31 mouse cellular contexts compared by ENCODE assay signal in genomic region chr1:73088494-73088893, GRCm38 (mm10).
DNase-seq lines count a peak whose midpoint lies in the region; ATAC-seq and TF ChIP-seq lines count a peak whose summit lies in the region.
"Had no signal": no experiment of that assay in that cellular context is flagged by ENCODE, and none has a peak within 500 bp of the region (broad histone marks: within the 10 kb centered on the region; RNA-seq: fewer than 3 reads in every experiment).

No protein-coding gene starts in this region.

- no peak for TF ChIP-seq CTCF in stomach, postnatal 0 days (IDR thresholded peaks at IDR 0.05; ENCODE audit: low read depth)

- no peaks in the 10 kb centered on the region for H3K9me3 ChIP-seq in forebrain, embryonic 10.5 days
- no peaks in the 10 kb centered on the region for H3K9me3 ChIP-seq in forebrain, embryonic 16.5 days (ENCODE audit: control insufficient read depth, low read length)
- H3K9me3 ChIP-seq in midbrain, embryonic 10.5 days (replicated peaks), result no peaks in the 10 kb centered on the region
- no peaks in the 10 kb centered on the region for H3K9me3 ChIP-seq in midbrain, embryonic 11.5 days (ENCODE audit: control insufficient read depth, low read length)
- H3K9me3 ChIP-seq in embryonic facial prominence, embryonic 14.5 days (ENCODE audit: control insufficient read depth, low read length), result no peaks in the 10 kb centered on the region
- H3K9me3 ChIP-seq in stomach, postnatal 0 days (ENCODE audit: control insufficient read depth, low read length), result no peaks in the 10 kb centered on the region
- H3K9me3 ChIP-seq: G1E; heart, embryonic 13.5 days; intestine, embryonic 15.5 days; lung, embryonic 15.5 days; midbrain, embryonic 12.5 days; neural tube, embryonic 12.5 days had no signal

- no peak overlapping the region for H3K4me3 ChIP-seq in forebrain, embryonic 10.5 days
- no peak overlapping the region for H3K4me3 ChIP-seq in forebrain, embryonic 16.5 days (replicated peaks; ENCODE audit: low read length)
- no peak overlapping the region for H3K4me3 ChIP-seq in midbrain, embryonic 10.5 days
- H3K4me3 ChIP-seq in midbrain, embryonic 11.5 days (ENCODE audit: low read depth, low read length), result no peak overlapping the region
- H3K4me3 ChIP-seq in embryonic facial prominence, embryonic 14.5 days (ENCODE audit: low read depth, low read length), result no peak overlapping the region
- H3K4me3 ChIP-seq in stomach, postnatal 0 days (ENCODE audit: low read depth, low read length), result no peak overlapping the region
- H3K4me3 ChIP-seq: heart, adult 2 months; heart, embryonic 13.5 days; intestine, embryonic 15.5 days; lung, embryonic 15.5 days; midbrain, embryonic 12.5 days; myocyte; neural tube, embryonic 12.5 days had no signal

- no peak overlapping the region for H3K9ac ChIP-seq in forebrain, embryonic 16.5 days (replicated peaks; ENCODE audit: low read depth, low read length)
- no peak overlapping the region for H3K9ac ChIP-seq in midbrain, embryonic 11.5 days (ENCODE audit: low read length)
- no peak overlapping the region for H3K9ac ChIP-seq in embryonic facial prominence, embryonic 14.5 days (ENCODE audit: low read depth, low read length)
- H3K9ac ChIP-seq in stomach, postnatal 0 days (ENCODE audit: low read length), result no peak overlapping the region
- H3K9ac ChIP-seq: forebrain, postnatal 0 days; heart, embryonic 13.5 days; intestine, embryonic 15.5 days; liver, embryonic 14.5 days; lung, embryonic 15.5 days; midbrain, embryonic 12.5 days; neural tube, embryonic 12.5 days had no signal

- TF ChIP-seq EP300 in stomach, postnatal 0 days (optimal IDR thresholded peaks at IDR 0.05), result peak; percentile 45

- H3K4me1 ChIP-seq in forebrain, embryonic 10.5 days, result peaks cover 34% of the 10 kb centered on the region
- peaks cover 4% of the 10 kb centered on the region; the same call in 1 of the 2 replicates for H3K4me1 ChIP-seq in forebrain, embryonic 16.5 days (replicated peaks; ENCODE audit: control insufficient read depth, insufficient read depth, low read length)
- peaks cover 35% of the 10 kb centered on the region for H3K4me1 ChIP-seq in midbrain, embryonic 10.5 days
- peaks cover 14% of the 10 kb centered on the region for H3K4me1 ChIP-seq in midbrain, embryonic 11.5 days (ENCODE audit: control insufficient read depth, insufficient read depth, low read length)
- peaks cover 18% of the 10 kb centered on the region; the same call in 1 of the 2 replicates for H3K4me1 ChIP-seq in embryonic facial prominence, embryonic 14.5 days (ENCODE audit: control insufficient read depth, insufficient read depth, low read length)
- 0 out of 2 replicates have a peak, but pooled peaks cover 2% of the 10 kb centered on the region for H3K4me1 ChIP-seq in stomach, postnatal 0 days (replicated peaks; ENCODE audit: control insufficient read depth, insufficient read depth)

- WGBS in forebrain, embryonic 10.5 days, result 25% methylated on average over 2 of the region's 2 CpGs
- WGBS in forebrain, embryonic 16.5 days, result 23% methylated on average over 2 of the region's 2 CpGs
- WGBS in midbrain, embryonic 10.5 days, result 17% methylated on average over 2 of the region's 2 CpGs
- 32% methylated on average over 2 of the region's 2 CpGs for WGBS in midbrain, embryonic 11.5 days
- WGBS in embryonic facial prominence, embryonic 14.5 days, result 9% methylated on average over 2 of the region's 2 CpGs
- WGBS in stomach, postnatal 0 days, result 23% methylated on average over 2 of the region's 2 CpGs

- no peaks in the 10 kb centered on the region for H3K27me3 ChIP-seq in forebrain, embryonic 10.5 days (ENCODE audit: poor library complexity, severe bottlenecking)
- no peaks in the 10 kb centered on the region for H3K27me3 ChIP-seq in forebrain, embryonic 16.5 days (replicated peaks; ENCODE audit: control insufficient read depth, insufficient read depth, low read length)
- no peaks in the 10 kb centered on the region for H3K27me3 ChIP-seq in midbrain, embryonic 10.5 days (ENCODE audit: low read depth, poor library complexity, severe bottlenecking)
- no peaks in the 10 kb centered on the region for H3K27me3 ChIP-seq in midbrain, embryonic 11.5 days (ENCODE audit: control insufficient read depth, insufficient read depth, low read length)
- no peaks in the 10 kb centered on the region for H3K27me3 ChIP-seq in embryonic facial prominence, embryonic 14.5 days (replicated peaks; ENCODE audit: control insufficient read depth, insufficient read depth, low read length)
- H3K27me3 ChIP-seq in stomach, postnatal 0 days (ENCODE audit: control insufficient read depth, insufficient read depth, low read length), result no peaks in the 10 kb centered on the region
- H3K27me3 ChIP-seq: CH12.LX; heart, embryonic 13.5 days; intestine, embryonic 15.5 days; lung, embryonic 15.5 days; midbrain, embryonic 12.5 days; neural tube, embryonic 12.5 days; Patski had no signal

- H3K4me2 ChIP-seq in forebrain, embryonic 16.5 days (ENCODE audit: low read length), result no peak overlapping the region
- H3K4me2 ChIP-seq in midbrain, embryonic 11.5 days, result no peak overlapping the region
- H3K4me2 ChIP-seq in embryonic facial prominence, embryonic 14.5 days (ENCODE audit: low read depth, low read length), result no peak overlapping the region
- H3K4me2 ChIP-seq in stomach, postnatal 0 days (replicated peaks; ENCODE audit: low read depth), result no peak overlapping the region
- H3K4me2 ChIP-seq: heart, embryonic 13.5 days; intestine, embryonic 15.5 days; lung, embryonic 15.5 days; midbrain, embryonic 12.5 days; neural tube, embryonic 12.5 days had no signal

- 0 out of 2 replicates have a peak overlapping the region, but pooled peaks have one; percentile 41 for H3K27ac ChIP-seq in forebrain, embryonic 10.5 days
- no peak overlapping the region for H3K27ac ChIP-seq in forebrain, embryonic 16.5 days (ENCODE audit: low read length)
- H3K27ac ChIP-seq in midbrain, embryonic 10.5 days (replicated peaks), result peak overlapping the region; percentile 84
- no peak overlapping the region for H3K27ac ChIP-seq in midbrain, embryonic 11.5 days (ENCODE audit: low read depth, low read length)
- no peak overlapping the region for H3K27ac ChIP-seq in embryonic facial prominence, embryonic 14.5 days (replicated peaks; ENCODE audit: low read depth, low read length)
- no peak overlapping the region for H3K27ac ChIP-seq in stomach, postnatal 0 days (replicated peaks)
- H3K27ac ChIP-seq: heart, adult 2 months; heart, embryonic 13.5 days; hindbrain, postnatal 0 days; intestine, embryonic 15.5 days; liver, embryonic 14.5 days; lung, embryonic 15.5 days; midbrain, embryonic 12.5 days; neural tube, embryonic 12.5 days had no signal

- no peaks in the 10 kb centered on the region for H3K36me3 ChIP-seq in forebrain, embryonic 10.5 days (replicated peaks)
- no peaks in the 10 kb centered on the region for H3K36me3 ChIP-seq in forebrain, embryonic 16.5 days (ENCODE audit: control insufficient read depth, insufficient read depth)
- no peaks in the 10 kb centered on the region for H3K36me3 ChIP-seq in midbrain, embryonic 10.5 days
- H3K36me3 ChIP-seq in midbrain, embryonic 11.5 days (ENCODE audit: control insufficient read depth, insufficient read depth, low read length), result no peaks in the 10 kb centered on the region
- H3K36me3 ChIP-seq in embryonic facial prominence, embryonic 14.5 days (ENCODE audit: control insufficient read depth, insufficient read depth, low read length), result no peaks in the 10 kb centered on the region
- H3K36me3 ChIP-seq in stomach, postnatal 0 days (ENCODE audit: control insufficient read depth, insufficient read depth, low read length), result no peaks in the 10 kb centered on the region
- H3K36me3 ChIP-seq: G1E; heart, embryonic 13.5 days; intestine, embryonic 15.5 days; lung, embryonic 15.5 days; midbrain, embryonic 12.5 days; neural tube, embryonic 12.5 days had no signal

- ATAC-seq in forebrain, embryonic 16.5 days, result no peak
- no peak for ATAC-seq in midbrain, embryonic 11.5 days (ENCODE audit: low FRiP score)
- ATAC-seq in embryonic facial prominence, embryonic 14.5 days (ENCODE audit: low read depth), result peak; percentile 53; the same call in 1 of the 2 replicates
- no peak for ATAC-seq in stomach, postnatal 0 days (ENCODE audit: low FRiP score, low TSS enrichment)
- ATAC-seq: forebrain, postnatal 0 days; hindbrain, postnatal 0 days; intestine, embryonic 15.5 days; Patski had no signal

- DNase-seq in forebrain, embryonic 10.5 days (ENCODE audit: extremely low spot score, low spot score), result no peak
- no peak for DNase-seq in midbrain, embryonic 10.5 days (ENCODE audit: low spot score)
- no peak for DNase-seq in midbrain, embryonic 11.5 days (ENCODE audit: low spot score, missing footprints)
- peak; percentile 66 for DNase-seq in embryonic facial prominence, embryonic 14.5 days (ENCODE audit: low spot score)
- DNase-seq in stomach, postnatal 0 days (ENCODE audit: low spot score), result no peak
- DNase-seq in cerebellum, adult 9-10 months, result no peak
- DNase-seq in retina, embryonic 14.5 days (ENCODE audit: low spot score), result no peak
- DNase-seq: adrenal gland, adult 2 months; adrenal gland, postnatal 36 days; forebrain, postnatal 0 days; gastrocnemius, postnatal 14 days; heart, adult 2 months; heart, postnatal 10 days; kidney, adult 2 months; kidney, postnatal 4 days; liver; right cerebral cortex, postnatal 4 days; thymus, adult 18-20 months; thymus, postnatal 25 days had no signal

Comparison
In these comparisons a context has a peak if more than half of its experiments do, and no peak if none do; other contexts are left out.
1. H3K27ac ChIP-seq: peak in forebrain, embryonic 10.5 days (single experiment) and midbrain, embryonic 10.5 days (single experiment); none in forebrain, embryonic 16.5 days (single experiment), midbrain, embryonic 11.5 days (single experiment), embryonic facial prominence, embryonic 14.5 days (single experiment) and stomach, postnatal 0 days (single experiment).